Mouse (Mus musculus) CH12.LX (cell line): ENCODE measurements around the gene Mest.

ENCODE experiments used
- CTCF ChIP-seq, 2 experiments: IDR thresholded peaks in 1 of 2; conservative IDR thresholded peaks in 1 of 2; 2 replicates each; pipeline ENCODE4 v1.5.1; 2011 to 2012; ENCODE audit warnings: low read depth in 2 of 2, low read length in 2 of 2, improper control_type of control experiment in 1 of 2, inconsistent platforms in 1 of 2, mild to moderate bottlenecking in 1 of 2, moderate library complexity in 1 of 2
- ETS1 ChIP-seq: conservative IDR thresholded peaks from 2 replicates; pipeline ENCODE4 v1.6.1; 2012; ENCODE audit warnings: low read depth, mild to moderate bottlenecking, inconsistent platforms, low read length, improper control_type of control experiment, moderate library complexity
- HCFC1 ChIP-seq: IDR thresholded peaks from 2 replicates; pipeline ENCODE4 v1.6.1; 2012; ENCODE audit warnings: low read depth, mild to moderate bottlenecking, inconsistent platforms, low read length, improper control_type of control experiment
- MAX ChIP-seq: IDR thresholded peaks from 2 replicates; pipeline ENCODE4 v1.6.1; 2011; ENCODE audit warnings: low read length, improper control_type of control experiment
- POLR2A ChIP-seq: IDR thresholded peaks from 2 replicates; pipeline ENCODE4 v1.6.1; 2011; ENCODE audit warnings: low read depth, mild to moderate bottlenecking, improper control_type of control experiment, low read length
- POLR2AphosphoS2 ChIP-seq: IDR thresholded peaks from 2 replicates; pipeline ENCODE4 v1.6.1; 2011; ENCODE audit warnings: low read depth, low read length, improper control_type of control experiment
- TBP ChIP-seq: conservative IDR thresholded peaks from 2 replicates; pipeline ENCODE4 v1.6.1; 2011; ENCODE audit warnings: low read depth, low read length, improper control_type of control experiment
- UBTF ChIP-seq: IDR thresholded peaks from 2 replicates; pipeline ENCODE4 v1.6.1; 2012; ENCODE audit warnings: low read depth, mild to moderate bottlenecking, inconsistent platforms, low read length, improper control_type of control experiment, moderate library complexity

DNA sequence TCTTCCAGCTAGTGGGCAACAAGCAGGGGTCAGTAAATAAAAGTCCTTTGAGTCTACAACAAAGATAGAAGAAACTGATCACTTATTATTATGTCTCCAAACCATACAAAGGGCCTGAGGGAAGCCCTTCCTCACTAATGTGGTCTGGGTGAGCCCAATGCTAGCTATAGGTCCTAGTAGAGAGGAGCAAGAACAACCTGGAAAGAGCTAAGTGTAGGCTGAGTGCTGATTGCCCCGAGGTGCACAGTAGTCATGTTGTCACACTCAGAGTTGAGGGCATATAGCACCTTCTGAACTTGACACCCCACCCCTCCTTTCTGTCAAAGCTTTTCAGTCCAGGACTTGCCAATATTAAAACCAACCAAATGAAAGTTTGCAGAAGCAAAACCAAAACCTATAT lies 26.5 kb downstream of the Mest start:
- no peak for TF ChIP-seq TBP
- TF ChIP-seq CTCF (conservative IDR thresholded peaks at IDR 0.05 in 1 of 2, IDR thresholded peaks at IDR 0.05 in 1 of 2; ENCODE audit: low read depth in 2 of 2, low read length in 2 of 2): no peak
- TF ChIP-seq HCFC1: no peak
- TF ChIP-seq POLR2A: no peak
- TF ChIP-seq ETS1: no peak
- no peak for TF ChIP-seq MAX
- no peak for TF ChIP-seq UBTF
- TF ChIP-seq POLR2AphosphoS2: no peak
